18 mouse cellular contexts compared by ENCODE assay signal in genomic region chr7:16792316-16792715, GRCm38 (mm10). TPM values are rescaled to one million over a fixed set of nuclear protein-coding genes. Genes with fewer than 3 reads are reported as not detected.
A peak's percentile ranks its signal among the peaks of the same experiment; 100 is the strongest.
DNase-seq lines count a peak whose midpoint lies in the region; ATAC-seq and TF ChIP-seq lines count a peak whose summit lies in the region.
"Had no signal": no experiment of that assay in that cellular context is flagged by ENCODE, and none has a peak within 500 bp of the region (broad histone marks: within the 10 kb centered on the region; RNA-seq: fewer than 3 reads in every experiment).

No protein-coding gene starts in this region.

- no peak overlapping the region for H3K9ac ChIP-seq in heart, embryonic 13.5 days
- H3K9ac ChIP-seq in intestine, embryonic 15.5 days, result no peak overlapping the region
- H3K9ac ChIP-seq: forebrain, embryonic 13.5 days; neural tube, embryonic 12.5 days had no signal

- H3K4me1 ChIP-seq in heart, embryonic 13.5 days, result peaks cover 19% of the 10 kb centered on the region
- peaks cover 10% of the 10 kb centered on the region for H3K4me1 ChIP-seq in intestine, embryonic 15.5 days (replicated peaks)
- H3K4me1 ChIP-seq in lung, adult 2 months (ENCODE audit: control insufficient read depth, insufficient read depth, low read length), result 0 out of 2 replicates have a peak, but pooled peaks cover 5% of the 10 kb centered on the region
- H3K4me1 ChIP-seq in small intestine, adult 2 months (ENCODE audit: control insufficient read depth, insufficient read depth, insufficient read length, low read length), result peaks cover 6% of the 10 kb centered on the region
- H3K4me1 ChIP-seq: forebrain, embryonic 13.5 days; neural tube, embryonic 12.5 days had no signal

- H3K4me2 ChIP-seq in heart, embryonic 13.5 days, result no peak overlapping the region
- no peak overlapping the region for H3K4me2 ChIP-seq in intestine, embryonic 15.5 days (replicated peaks)
- H3K4me2 ChIP-seq: forebrain, embryonic 13.5 days; neural tube, embryonic 12.5 days had no signal

- H3K36me3 ChIP-seq in heart, embryonic 13.5 days, result peaks cover 70% of the 10 kb centered on the region
- peaks cover 10% of the 10 kb centered on the region; the same call in 1 of the 2 replicates for H3K36me3 ChIP-seq in intestine, embryonic 15.5 days
- peaks cover 44% of the 10 kb centered on the region for H3K36me3 ChIP-seq in small intestine, adult 2 months (ENCODE audit: control insufficient read depth, insufficient read depth, low read length)

- no peak for TF ChIP-seq CTCF in lung, adult 2 months (IDR thresholded peaks at IDR 0.05; ENCODE audit: insufficient read depth, low read length)
- TF ChIP-seq CTCF in small intestine, adult 2 months (IDR thresholded peaks at IDR 0.05; ENCODE audit: extremely low read depth, insufficient read length, insufficient replicate concordance, low read depth, low read length), result no peak

- H3K27me3 ChIP-seq in heart, embryonic 13.5 days (replicated peaks), result no peaks in the 10 kb centered on the region
- no peaks in the 10 kb centered on the region for H3K27me3 ChIP-seq in intestine, embryonic 15.5 days (replicated peaks)
- no peaks in the 10 kb centered on the region for H3K27me3 ChIP-seq in small intestine, adult 2 months (ENCODE audit: control insufficient read depth, insufficient read depth, low read length)
- H3K27me3 ChIP-seq: forebrain, embryonic 13.5 days; neural tube, embryonic 12.5 days had no signal

- no peak; the same call in 1 of the 2 replicates for TF ChIP-seq POLR2A in lung, adult 2 months (IDR thresholded peaks at IDR 0.05; ENCODE audit: borderline replicate concordance, extremely low read depth, low read depth, low read length)
- TF ChIP-seq POLR2A in small intestine, adult 2 months (IDR thresholded peaks at IDR 0.05; ENCODE audit: low read depth, low read length), result no peak

- no peak for ATAC-seq in heart, embryonic 13.5 days (ENCODE audit: extremely low read depth, insufficient number of reproducible peaks, low FRiP score, low TSS enrichment)
- peak; percentile 73 for ATAC-seq in intestine, embryonic 15.5 days
- ATAC-seq: forebrain, embryonic 13.5 days; midbrain, embryonic 16.5 days had no signal

- 0 out of 2 replicates have a peak overlapping the region, but pooled peaks have one; percentile 44 for H3K27ac ChIP-seq in heart, embryonic 13.5 days (replicated peaks)
- H3K27ac ChIP-seq in intestine, embryonic 15.5 days, result 0 out of 2 replicates have a peak overlapping the region, but pooled peaks have one; percentile 56
- peak overlapping the region; percentile 37; the same call in 1 of the 2 replicates for H3K27ac ChIP-seq in small intestine, adult 2 months (ENCODE audit: insufficient read depth, low read depth, low read length)
- H3K27ac ChIP-seq: forebrain, embryonic 13.5 days; gastrocnemius, adult 2 months; macrophage; neural tube, embryonic 12.5 days had no signal

- 69% methylated on average over 5 of the region's 5 CpGs for WGBS in heart, embryonic 13.5 days
- WGBS in intestine, embryonic 15.5 days, result 23% methylated on average over 5 of the region's 5 CpGs
- 20% methylated on average over 5 of the region's 5 CpGs for WGBS in lung, adult 2 months
- 13% methylated on average over 5 of the region's 5 CpGs for WGBS in small intestine, adult 2 months

- no peak overlapping the region for H3K4me3 ChIP-seq in heart, embryonic 13.5 days
- no peak overlapping the region for H3K4me3 ChIP-seq in intestine, embryonic 15.5 days (replicated peaks)
- H3K4me3 ChIP-seq in lung, adult 2 months (replicated peaks; ENCODE audit: extremely low read depth, low read depth, low read length), result no peak overlapping the region
- no peak overlapping the region for H3K4me3 ChIP-seq in small intestine, adult 2 months (ENCODE audit: low read depth, low read length)
- H3K4me3 ChIP-seq: forebrain, embryonic 13.5 days; gastrocnemius, adult 2 months; neural tube, embryonic 12.5 days had no signal

- no peak for DNase-seq in heart, postnatal 4 days
- DNase-seq in lung, adult 2 months, result peak; percentile 76
- DNase-seq in frontal cortex, adult 2 months (ENCODE audit: extremely low spot score in 1 of 2, low spot score in 1 of 2), result no peak
- no peak for DNase-seq in embryo, embryonic 10.5 days (ENCODE audit: low spot score)
- DNase-seq in frontal cortex, postnatal 10 days (ENCODE audit: low spot score in 2 of 2), result no peak
- DNase-seq: adrenal gland, postnatal 10 days; B cell, adult 2 months; cerebellum, postnatal 10 days; gastrocnemius, adult 2 months; heart, adult 18-20 months; kidney, adult 9 months had no signal

- H3K9me3 ChIP-seq in heart, embryonic 13.5 days, result no peaks in the 10 kb centered on the region
- no peaks in the 10 kb centered on the region for H3K9me3 ChIP-seq in intestine, embryonic 15.5 days
- H3K9me3 ChIP-seq: forebrain, embryonic 13.5 days; neural tube, embryonic 12.5 days had no signal

RNA-seq across cellular contexts. Expression of gene Slc1a5, which starts 11.2 kb away (rescaled TPM):
- 35.2 and 37.8 TPM in 2 replicates for polyA plus RNA-seq in heart, embryonic 13.5 days (2015; fragmentation: Nextera tagmentation; extraction: Ambion mirVana)
- total RNA-seq in heart, postnatal 4 days (2021), result 10 to 100 TPM; 28.4 to 28.7 TPM
- polyA plus RNA-seq in intestine, embryonic 15.5 days (2015; fragmentation: Nextera tagmentation; extraction: Ambion mirVana), result 61.8 and 64.0 TPM in 2 replicates
- polyA plus RNA-seq in lung, adult 2 months (2012; rRNA removed), result 190 and 201 TPM in 2 replicates
- polyA plus RNA-seq in small intestine, adult 2 months (2012; rRNA removed), result 37.8 and 43.5 TPM in 2 replicates
- polyA plus RNA-seq in frontal cortex, adult 2 months (2012; rRNA removed), result 12.6 and 13.4 TPM in 2 replicates

RNA-seq across cellular contexts. Expression of gene Strn4, which starts 23.4 kb away (rescaled TPM):
- polyA plus RNA-seq in heart, embryonic 13.5 days (2015; fragmentation: Nextera tagmentation; extraction: Ambion mirVana), result 81.1 and 82.5 TPM in 2 replicates
- 10 to 100 TPM; 87.0 to 99.9 TPM for total RNA-seq in heart, postnatal 4 days (2021)
- 77.3 and 85.5 TPM in 2 replicates for polyA plus RNA-seq in intestine, embryonic 15.5 days (2015; fragmentation: Nextera tagmentation; extraction: Ambion mirVana)
- polyA plus RNA-seq in lung, adult 2 months (2012; rRNA removed), result 164 and 180 TPM in 2 replicates
- polyA plus RNA-seq in small intestine, adult 2 months (2012; rRNA removed), result 58.9 and 119 TPM in 2 replicates
- polyA plus RNA-seq in frontal cortex, adult 2 months (2012; rRNA removed), result 262 TPM in 2 replicates

RNA-seq across cellular contexts. Expression of gene Fkrp, which starts 24.2 kb away (rescaled TPM):
- 31.9 and 33.3 TPM in 2 replicates for polyA plus RNA-seq in heart, embryonic 13.5 days (2015; fragmentation: Nextera tagmentation; extraction: Ambion mirVana)
- 10 to 100 TPM; 45.0 to 49.2 TPM for total RNA-seq in heart, postnatal 4 days (2021)
- polyA plus RNA-seq in intestine, embryonic 15.5 days (2015; fragmentation: Nextera tagmentation; extraction: Ambion mirVana), result 25.1 and 25.6 TPM in 2 replicates
- polyA plus RNA-seq in lung, adult 2 months (2012; rRNA removed), result 41.7 and 42.0 TPM in 2 replicates
- polyA plus RNA-seq in small intestine, adult 2 months (2012; rRNA removed), result 14.6 and 24.5 TPM in 2 replicates
- polyA plus RNA-seq in frontal cortex, adult 2 months (2012; rRNA removed), result 38.2 and 40.3 TPM in 2 replicates

RNA-seq across cellular contexts. Expression of gene Prkd2, which starts 50.4 kb away (rescaled TPM):
- polyA plus RNA-seq in heart, embryonic 13.5 days (2015; fragmentation: Nextera tagmentation; extraction: Ambion mirVana), result 9.6 and 11.1 TPM in 2 replicates
- total RNA-seq in heart, postnatal 4 days (2021), result 10 to 100 TPM; 23.0 to 23.4 TPM
- 9.7 and 12.5 TPM in 2 replicates for polyA plus RNA-seq in intestine, embryonic 15.5 days (2015; fragmentation: Nextera tagmentation; extraction: Ambion mirVana)
- 97.2 and 121 TPM in 2 replicates for polyA plus RNA-seq in lung, adult 2 months (2012; rRNA removed)
- polyA plus RNA-seq in small intestine, adult 2 months (2012; rRNA removed), result 22.9 and 44.0 TPM in 2 replicates
- 6.4 and 6.7 TPM in 2 replicates for polyA plus RNA-seq in frontal cortex, adult 2 months (2012; rRNA removed)

RNA-seq across cellular contexts. Expression of gene Ap2s1, which starts 54.1 kb away (rescaled TPM):
- 210 and 235 TPM in 2 replicates for polyA plus RNA-seq in heart, embryonic 13.5 days (2015; fragmentation: Nextera tagmentation; extraction: Ambion mirVana)
- total RNA-seq in heart, postnatal 4 days (2021), result 100 to 1,000 TPM; 127 to 129 TPM
- polyA plus RNA-seq in intestine, embryonic 15.5 days (2015; fragmentation: Nextera tagmentation; extraction: Ambion mirVana), result 248 and 256 TPM in 2 replicates
- 206 and 228 TPM in 2 replicates for polyA plus RNA-seq in lung, adult 2 months (2012; rRNA removed)
- polyA plus RNA-seq in small intestine, adult 2 months (2012; rRNA removed), result 276 and 540 TPM in 2 replicates
- 537 and 586 TPM in 2 replicates for polyA plus RNA-seq in frontal cortex, adult 2 months (2012; rRNA removed)
